Mouse (Mus musculus) brain, embryonic 14.5 days (tissue): ENCODE data around the gene Bcl11a.

ENCODE experiments used
- CTCF ChIP-seq: fragments of 200-500 bp; IDR thresholded peaks from 2 replicates; pipeline ENCODE4 v1.5.1; 2012; ENCODE audit warnings: inconsistent platforms, mild to moderate bottlenecking, moderate library complexity, borderline replicate concordance; ENCODE audit not compliant: insufficient read depth, insufficient read length; ENCODE audit errors: extremely low read depth
- POLR2A ChIP-seq: fragments of 200-500 bp; IDR thresholded peaks from 2 replicates; pipeline ENCODE4 v1.6.1; 2012; ENCODE audit warnings: mild to moderate bottlenecking, inconsistent platforms, borderline replicate concordance; ENCODE audit not compliant: poor library complexity, insufficient read depth, insufficient read length, severe bottlenecking; ENCODE audit errors: extremely low read depth

DNA sequence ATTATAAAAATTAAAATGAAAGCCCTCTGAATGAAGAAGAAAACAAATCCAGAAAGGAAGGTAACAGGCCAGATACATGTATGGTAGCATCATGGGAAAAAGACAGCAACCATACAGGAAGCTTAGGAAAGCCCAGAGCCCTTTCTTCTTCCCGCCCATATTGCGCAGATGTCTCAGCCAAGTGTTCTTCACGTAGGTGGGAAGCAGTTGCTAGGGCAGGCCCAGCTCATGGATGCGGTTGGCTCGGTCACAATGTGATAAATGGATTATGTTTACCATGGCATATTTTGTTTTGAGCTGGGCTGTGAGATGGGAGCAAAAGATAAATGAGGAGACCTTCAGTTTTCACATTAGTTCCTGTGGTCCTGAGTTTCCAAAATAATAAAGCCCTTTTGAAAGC is 29.6 kb downstream of the Bcl11a start:
- no peak for TF ChIP-seq POLR2A
- no peak for TF ChIP-seq CTCF
